16 mouse cellular contexts compared by ENCODE assay signal in the genomic region with DNA sequence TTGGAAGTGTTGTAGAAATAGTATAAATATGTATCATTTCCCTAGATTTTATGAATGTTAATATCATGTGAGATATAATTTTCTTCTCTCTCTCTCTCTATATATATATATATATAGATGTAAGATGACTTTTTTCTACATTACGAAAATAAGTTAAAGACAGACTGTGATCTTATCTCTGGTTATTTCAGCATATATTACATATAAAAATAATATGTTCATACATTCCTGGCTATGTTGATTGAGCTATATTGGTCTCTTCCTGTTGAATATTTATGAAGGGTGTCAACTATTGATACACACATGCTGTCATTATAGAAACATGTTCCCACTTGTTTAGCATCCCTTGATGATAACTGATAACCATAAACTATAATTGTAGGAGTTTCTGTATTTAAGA.
"Had no signal": no experiment of that assay in that cellular context is flagged by ENCODE, and none has a peak within 500 bp of the region (broad histone marks: within the 10 kb centered on the region; RNA-seq: fewer than 3 reads in every experiment).

No protein-coding gene starts in this region.

- DNase-seq: retina, postnatal 1 day; right cerebral cortex, adult 18-20 months; right cerebral cortex, postnatal 14 days; right cerebral cortex, postnatal 25 days; right cerebral cortex, postnatal 4 days; spleen, adult 18-20 months; thymus, adult 18-20 months; thymus, adult 2 months; thymus, postnatal 14 days; thymus, postnatal 25 days; thymus, postnatal 36 days; thymus, postnatal 4 days had no signal

- H3K27me3 ChIP-seq: neural tube, embryonic 13.5 days; neural tube, embryonic 15.5 days; stomach, embryonic 15.5 days had no signal

- H3K9me3 ChIP-seq: neural tube, embryonic 13.5 days; neural tube, embryonic 15.5 days; stomach, embryonic 15.5 days had no signal

- H3K9ac ChIP-seq: neural tube, embryonic 13.5 days; neural tube, embryonic 15.5 days; stomach, embryonic 15.5 days had no signal

- H3K27ac ChIP-seq: neural tube, embryonic 13.5 days; neural tube, embryonic 15.5 days; stomach, embryonic 15.5 days; stomach, postnatal 0 days had no signal

- H3K36me3 ChIP-seq: neural tube, embryonic 13.5 days; neural tube, embryonic 15.5 days; stomach, embryonic 15.5 days had no signal

- H3K4me3 ChIP-seq: neural tube, embryonic 13.5 days; neural tube, embryonic 15.5 days; stomach, embryonic 15.5 days had no signal

- H3K4me1 ChIP-seq: neural tube, embryonic 13.5 days; neural tube, embryonic 15.5 days; stomach, embryonic 15.5 days had no signal

- H3K4me2 ChIP-seq: neural tube, embryonic 13.5 days; neural tube, embryonic 15.5 days; stomach, embryonic 15.5 days had no signal
